Mouse (Mus musculus) embryo, embryonic 11.5 days (tissue): ENCODE measurements around the gene Zfp235.

Experiments used
- DNase-seq: peaks from one replicate; pipeline ENCODE4 v3.0.0-alpha.2; 2012; ENCODE audit warnings: low read depth, low spot score

Zfp235 gene

DNA sequence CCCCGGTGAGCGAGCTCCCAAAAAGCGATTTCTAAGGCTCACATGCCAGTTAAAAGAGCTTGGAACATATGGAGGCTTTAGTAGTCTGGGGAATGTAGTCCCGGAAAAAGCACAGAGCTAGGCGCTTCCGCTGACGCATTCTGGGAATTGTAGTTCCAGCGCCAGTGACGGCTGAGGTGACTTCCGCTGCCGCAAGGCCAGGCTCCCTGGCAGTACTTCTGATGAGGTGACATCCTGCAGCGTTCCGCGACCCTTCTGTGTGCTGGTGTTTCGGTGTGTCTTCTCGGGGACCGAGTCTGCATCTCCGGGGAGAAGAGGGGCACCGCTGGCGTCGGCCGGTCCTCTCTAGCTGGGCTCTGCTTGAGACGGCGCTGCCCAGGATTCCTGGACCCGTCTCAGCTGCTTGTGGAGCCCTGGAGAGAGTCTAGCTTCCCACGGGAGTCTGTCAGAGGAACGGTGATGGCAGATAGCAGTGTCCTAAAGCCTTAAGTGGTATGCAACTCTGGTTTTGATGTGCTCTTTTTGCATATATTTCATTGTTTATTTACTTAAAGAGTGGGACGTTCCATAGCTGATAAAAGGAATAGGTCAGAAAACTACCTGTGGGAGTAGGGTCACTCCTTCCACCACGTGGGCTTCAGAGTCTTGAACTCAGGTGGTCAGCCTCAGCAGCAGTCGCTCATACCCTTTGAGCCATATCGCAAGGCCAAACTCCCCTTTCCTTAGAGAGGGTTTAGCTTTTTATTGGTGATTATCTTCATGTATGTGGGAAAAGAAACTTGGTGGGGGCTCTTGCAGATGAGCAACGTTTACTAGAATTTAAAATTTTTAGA, at the start of gene Zfp235:
Gene Zfp235, plus strand, starts transcription at position 174 of the 833 bp plus-strand sequence.
- peak; percentile 73 for DNase-seq

DNA sequence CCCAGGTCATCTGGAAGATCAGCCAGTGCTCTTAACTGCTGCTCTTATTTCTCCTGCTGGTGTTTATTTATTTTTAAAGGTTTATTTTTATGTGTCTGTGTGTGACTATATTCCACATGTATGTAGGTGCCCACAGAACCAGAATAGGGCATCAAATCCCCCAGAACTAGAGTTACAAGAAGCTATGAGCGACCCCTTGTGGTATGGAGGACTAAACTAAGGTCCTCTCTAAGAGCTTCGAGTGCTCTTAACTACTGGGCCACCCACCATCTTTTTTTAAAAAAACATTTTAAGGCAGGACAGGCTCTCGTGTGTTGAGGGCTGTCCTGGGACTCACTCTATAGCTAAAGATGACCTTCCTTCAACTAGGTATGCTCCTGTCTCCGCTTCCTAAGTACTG, 47.1 kb upstream of the Zfp235 start:
- DNase-seq, result no peak

DNA sequence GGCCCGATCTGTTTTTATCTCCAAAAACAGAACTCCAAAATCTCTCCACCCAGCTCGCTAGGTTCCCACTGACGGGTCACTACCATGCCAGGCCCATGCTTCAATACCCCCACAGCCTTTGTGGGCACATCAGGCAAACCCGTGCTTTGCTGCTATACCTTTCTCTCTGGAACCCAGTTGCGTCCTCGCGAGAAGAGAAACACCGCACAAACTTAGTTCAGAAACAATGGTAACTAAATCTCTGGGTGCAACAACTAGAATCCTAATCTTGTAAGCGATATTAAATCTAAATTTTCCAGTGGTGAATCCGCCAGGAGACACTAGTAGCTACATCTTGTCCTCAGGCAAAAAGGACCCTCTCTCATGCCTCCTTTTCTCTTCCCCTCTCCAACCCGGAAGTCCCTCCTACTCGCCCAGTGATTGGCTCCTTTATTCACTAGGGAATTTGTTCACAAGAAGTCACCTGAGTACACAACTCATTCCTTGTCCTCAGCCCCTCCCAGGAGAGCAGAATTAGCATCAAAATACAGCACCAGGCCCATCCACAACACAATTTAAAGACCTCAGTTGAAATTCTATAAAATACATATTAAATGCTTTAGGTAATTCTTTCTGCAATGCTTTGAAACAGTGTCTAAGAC, 46.4 kb upstream of the Zfp235 start:
- DNase-seq, result no peak

DNA sequence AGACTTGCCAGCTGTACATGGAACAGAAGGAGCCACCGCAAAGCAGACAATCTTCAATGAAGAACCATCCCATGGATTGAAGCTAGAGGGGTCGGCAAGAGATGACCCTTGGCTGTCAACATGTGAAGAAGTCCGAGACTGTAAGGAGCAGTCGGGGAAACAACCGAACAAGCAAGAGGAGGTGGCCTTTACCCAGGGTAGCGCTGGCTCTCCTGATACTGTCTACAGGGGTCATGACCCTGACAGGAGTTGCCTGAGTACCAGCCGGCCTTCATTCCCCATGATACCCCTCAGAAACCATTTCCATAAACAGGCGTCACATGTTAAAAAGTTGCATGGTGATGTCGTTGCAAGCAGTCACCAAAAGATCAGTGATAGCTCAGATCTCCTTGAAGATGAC, 29.6 kb upstream of the Zfp235 start:
- no peak for DNase-seq

DNA sequence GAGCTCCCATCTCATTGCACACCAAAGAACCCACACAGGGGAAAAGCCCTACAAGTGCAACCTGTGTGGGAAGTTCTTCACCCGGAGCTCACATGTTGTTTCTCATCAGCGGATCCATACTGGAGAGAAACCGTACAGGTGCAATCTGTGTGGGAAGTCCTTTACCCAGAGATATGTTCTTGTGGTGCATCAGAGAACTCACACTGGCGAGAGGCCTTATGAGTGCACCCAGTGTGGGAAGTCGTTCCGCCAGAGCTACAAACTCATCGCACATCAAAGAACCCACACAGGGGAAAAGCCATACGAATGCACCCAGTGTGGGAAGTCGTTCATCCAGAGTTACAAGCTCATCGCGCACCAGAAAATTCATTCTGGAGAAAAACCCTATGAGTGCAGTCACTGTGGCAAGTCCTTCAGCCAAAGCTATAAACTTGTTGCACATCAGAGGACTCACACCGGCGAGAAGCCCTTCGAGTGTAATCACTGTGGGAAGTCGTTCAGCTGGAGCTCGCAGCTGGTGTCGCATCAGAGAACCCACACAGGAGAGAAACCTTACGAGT, 28.7 kb upstream of the Zfp235 start:
- DNase-seq, result no peak

DNA sequence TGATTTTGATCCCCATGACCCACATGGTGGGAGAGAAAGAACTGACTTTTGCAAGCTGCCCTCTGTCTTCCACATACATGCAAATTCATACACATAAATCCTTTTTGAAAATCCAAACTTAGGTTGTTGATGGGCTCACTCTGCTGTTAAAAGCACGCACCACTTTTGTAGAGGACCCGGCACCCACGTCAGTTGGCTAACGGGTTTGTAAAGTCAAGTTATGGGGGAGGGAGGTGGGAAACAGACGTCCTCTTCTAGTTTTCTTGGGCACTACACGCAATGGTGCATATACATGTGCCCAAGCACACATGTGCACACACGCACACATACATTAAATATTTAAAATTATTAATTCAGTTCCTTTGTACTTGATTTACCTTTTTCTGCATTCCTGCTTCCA, 23.1 kb upstream of the Zfp235 start:
- DNase-seq, result no peak

DNA sequence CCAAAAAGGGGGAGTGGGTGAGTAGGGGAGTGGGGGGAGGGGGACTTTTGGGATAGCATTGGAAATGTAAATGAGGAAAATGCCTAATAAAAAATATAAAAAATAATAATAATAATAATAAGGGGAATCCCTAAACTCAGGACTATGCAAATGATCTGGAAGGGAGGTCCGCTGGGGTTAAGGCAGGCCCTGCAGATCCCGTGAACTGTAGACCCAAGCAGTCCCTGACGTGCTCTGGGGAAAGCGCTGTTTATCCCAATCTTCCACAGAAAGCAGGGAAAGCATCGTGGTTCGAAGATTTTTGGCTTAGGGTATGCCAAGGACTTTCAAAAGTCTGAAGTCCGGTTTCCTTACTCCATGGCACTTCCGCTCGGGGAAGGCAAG, 22.2 kb upstream of the Zfp235 start:
- DNase-seq, result no peak

DNA sequence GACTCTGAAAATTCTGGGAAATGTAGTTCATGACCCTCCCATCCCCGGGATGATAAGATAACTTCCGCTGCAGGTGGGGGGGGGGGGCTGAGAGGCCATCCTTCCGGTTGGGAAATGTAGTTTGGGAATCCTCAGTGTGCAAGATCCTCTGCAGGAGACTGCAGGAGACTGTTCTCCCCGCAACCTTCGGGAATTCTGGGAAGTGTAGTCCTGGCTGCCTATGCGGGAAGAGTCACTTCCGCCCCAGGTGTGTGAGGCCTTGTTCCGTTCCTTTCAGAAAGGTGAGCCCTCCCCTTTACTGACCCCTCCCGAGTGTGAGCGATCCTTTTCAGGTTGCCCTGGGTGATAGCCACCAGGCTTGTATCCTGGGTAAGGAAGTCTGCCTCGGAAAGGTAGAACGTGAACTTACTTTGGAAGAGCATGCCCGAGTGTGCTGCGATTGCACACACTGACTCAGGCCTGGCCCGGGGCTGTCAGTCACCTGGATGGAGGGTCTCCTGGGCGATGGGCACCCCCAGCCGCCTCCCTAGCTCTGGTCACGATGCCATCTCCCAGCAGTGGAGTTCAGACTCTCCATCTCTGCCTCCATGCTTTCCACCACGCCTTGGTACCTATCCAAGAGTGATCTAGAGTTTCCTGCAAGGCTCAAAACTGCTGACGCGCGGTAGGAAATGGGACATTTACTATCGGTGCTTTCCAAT, 21.7 kb upstream of the Zfp235 start, which contains the start of gene Zfp112:
Gene Zfp112, plus strand, starts transcription at position 159 of the 701 bp plus-strand sequence.
- peak; percentile 78 for DNase-seq

DNA sequence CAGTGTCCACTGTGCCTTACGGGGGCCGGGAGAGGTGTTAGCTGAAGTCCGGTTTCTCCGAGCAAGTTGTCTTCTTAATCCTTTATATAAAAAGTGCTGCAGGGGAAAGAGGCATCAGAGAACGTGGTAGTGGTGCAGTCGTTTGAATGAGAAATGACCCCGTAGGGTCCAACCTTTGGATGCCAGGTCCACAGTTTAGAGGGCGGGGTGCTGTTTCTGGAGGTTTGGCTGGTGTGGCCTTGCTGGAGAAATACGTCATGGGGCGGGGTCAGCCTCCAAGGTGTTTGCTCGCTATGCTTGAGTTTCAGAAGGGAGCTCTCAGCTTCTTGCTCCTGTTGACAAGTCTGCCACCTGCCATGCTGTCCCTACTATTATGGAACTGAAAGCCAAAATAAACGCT, 21.0 kb upstream of the Zfp235 start:
- DNase-seq, result no peak

DNA sequence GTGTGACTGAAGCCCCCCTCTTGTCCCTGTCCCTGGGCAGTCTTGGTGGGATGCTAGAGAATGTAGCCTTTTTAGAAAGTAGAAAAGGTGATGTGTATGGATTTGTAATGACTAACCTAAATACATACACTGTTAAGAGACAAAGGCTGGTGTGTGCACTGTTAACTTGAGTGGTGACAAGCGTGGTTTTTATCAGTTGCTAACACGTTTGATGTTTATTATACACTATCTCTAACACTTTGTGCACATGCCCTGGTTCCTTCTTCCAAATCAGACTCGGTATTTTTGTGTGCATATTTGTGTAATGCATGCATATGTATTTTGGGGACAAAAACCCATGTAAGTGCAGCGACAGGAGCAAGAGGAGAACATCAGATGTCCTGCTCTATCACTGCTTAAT, 17.3 kb upstream of the Zfp235 start:
- DNase-seq, result no peak

DNA sequence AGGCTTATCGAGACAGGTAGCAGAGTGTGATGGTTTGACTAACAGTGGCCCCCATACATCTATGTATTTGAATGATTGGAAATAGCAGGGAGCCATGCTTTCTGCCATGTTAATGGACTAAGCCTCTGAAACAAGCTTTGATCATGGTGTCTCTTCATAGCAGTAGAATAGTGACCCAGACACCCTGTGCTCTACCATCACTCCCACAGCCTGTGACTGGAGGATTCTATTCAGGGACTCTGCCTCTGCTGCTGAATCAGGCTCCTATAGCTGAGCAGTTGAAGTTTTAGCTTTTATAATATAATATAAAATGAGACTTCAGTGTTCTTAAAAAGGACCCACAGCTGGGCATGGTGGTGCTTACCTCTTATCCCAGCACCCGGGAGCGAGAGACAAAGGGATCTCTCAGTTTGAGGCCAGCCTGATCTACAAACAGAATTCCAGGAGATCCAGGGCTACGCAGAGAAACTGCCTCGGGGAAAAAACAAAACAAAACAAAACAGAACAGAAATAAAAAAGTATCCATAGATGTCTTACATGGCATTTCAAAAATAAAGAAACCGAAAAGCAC, 459 bp upstream of the Zfp235 start:
- peak; percentile 0 for DNase-seq

DNA sequence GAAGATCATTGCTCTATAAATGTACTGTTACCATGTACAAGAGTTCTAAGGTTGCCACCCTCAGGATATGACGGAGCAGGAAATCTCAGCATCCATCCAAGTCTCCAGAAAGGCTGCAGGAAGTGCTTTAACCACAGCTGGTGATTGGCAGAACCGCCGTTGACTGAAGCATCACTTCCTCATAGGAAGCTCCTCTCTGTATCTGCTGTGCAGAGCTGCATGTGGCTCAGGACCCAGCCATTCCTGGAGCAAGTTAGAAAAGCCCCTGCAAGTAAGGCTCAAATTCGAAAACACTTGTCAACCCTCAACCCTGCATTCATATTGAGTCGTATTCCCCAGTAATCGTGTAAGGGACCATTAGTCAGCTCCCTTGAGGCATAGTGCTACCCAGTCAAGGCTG, 8.6 kb downstream of the Zfp235 start:
- DNase-seq, result no peak

DNA sequence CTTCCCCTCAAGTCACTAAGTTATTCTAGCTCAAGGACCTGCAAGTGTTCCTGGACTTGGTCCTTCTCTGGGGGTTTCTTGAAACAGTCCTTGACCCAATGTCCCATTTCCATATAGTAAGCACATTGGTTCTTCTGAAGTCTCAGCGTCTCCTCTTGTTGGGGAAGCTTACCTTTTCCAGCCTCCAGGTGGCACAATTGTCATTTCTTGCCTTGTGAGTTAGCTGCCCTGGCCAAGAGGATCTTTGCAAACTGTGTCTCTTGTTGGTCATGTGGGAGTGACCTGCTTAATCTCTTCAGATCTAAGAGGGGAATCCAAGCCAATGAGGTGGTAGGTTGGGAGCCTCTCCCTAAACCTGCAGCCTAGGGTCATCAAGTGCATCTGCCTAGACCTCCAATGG, 19.3 kb downstream of the Zfp235 start:
- DNase-seq, result no peak

DNA sequence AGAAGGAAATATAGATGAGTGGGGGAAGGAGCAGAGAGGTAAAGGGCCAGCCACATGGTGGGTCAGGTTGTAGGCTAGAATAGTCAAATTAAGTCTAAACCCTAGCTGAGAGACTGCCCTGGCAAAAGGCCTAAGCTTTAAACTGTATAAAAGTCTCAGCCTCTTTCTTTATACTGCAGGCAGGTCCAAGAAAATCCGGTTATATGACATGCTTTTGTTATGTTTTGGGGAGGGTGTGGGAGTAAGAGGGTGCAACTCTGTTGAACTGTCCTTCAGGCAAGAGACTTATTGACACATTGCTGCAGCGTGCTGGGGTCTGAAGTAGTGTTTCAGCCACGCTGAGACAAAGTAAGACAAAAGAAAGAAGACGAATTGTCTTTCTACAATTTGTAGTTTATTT, 38.2 kb downstream of the Zfp235 start:
- no peak for DNase-seq

DNA sequence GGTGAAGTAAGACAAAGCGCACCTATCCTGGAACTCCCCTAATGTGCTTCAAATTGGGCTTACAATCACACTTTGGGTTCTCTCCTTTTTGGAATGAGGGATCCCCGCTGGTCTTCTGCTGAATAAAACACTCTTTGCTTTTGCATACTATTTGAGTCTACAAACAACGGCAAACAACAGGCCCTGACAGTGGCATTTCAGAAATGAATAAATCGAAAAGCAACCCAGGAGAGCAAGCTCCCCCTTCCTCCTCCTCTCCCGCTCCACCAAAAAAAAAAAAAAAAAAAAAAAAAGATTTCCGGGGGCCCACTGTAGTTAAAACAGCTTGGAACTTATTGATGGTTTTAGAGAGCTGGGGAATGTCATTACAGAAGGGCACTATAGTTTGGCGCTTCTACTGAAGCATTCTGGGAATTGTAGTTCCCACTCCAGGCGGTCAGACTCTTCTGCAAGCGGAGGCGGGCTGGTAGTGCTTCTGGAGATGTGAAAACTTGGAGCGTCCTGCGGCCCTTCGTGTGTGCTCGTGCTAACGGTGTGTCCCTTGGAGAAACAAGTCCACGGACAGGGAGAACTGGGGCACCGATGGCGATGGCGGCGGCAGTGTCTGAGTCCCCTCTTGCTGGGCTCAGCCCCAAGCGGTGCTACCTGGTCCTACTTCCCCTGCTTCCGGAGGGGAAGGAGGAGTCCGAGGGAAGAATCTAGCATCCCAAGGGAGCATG, 40.8 kb downstream of the Zfp235 start, which contains the start of gene Zfp114:
Gene Zfp114, plus strand, starts transcription at position 443 of the 719 bp plus-strand sequence.
- DNase-seq, result peak; percentile 71

DNA sequence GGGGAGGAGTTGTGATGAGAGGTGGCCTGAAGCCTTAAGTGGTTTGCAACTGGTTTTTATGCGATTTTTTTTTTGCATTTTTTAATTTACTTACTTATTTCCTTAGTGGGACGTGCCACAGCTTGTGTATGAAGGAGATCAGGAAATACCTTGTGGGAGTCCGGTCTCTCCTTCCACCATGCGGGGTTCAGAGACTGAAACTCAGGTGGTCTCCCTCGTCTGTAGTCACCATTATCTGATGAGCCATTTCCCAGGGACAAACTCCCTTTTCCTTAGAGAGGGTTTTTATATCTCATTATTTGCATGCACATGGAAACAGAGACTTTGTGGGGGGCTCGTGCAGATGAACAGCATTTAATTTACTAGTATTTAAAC, 41.4 kb downstream of the Zfp235 start:
- no peak for DNase-seq

DNA sequence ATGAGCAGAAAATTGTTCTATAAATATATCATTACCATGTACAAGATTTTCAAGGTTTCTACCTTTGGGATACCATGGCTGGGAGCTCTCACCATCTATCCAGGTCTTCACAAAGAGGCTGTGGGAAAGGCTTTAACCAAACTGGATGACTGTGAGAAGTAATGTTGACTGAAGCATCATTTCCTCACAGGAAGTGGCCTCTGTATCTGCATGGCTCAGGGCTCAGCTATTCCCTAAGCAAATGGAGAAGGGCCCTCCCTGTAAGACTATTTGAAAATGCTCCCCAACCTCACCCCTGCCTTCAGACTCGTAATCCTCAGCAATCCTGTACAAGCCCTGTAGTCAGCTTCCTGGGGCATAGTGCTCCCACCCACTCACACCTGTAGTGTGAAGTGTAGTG, 53.6 kb downstream of the Zfp235 start:
- DNase-seq, result no peak

DNA sequence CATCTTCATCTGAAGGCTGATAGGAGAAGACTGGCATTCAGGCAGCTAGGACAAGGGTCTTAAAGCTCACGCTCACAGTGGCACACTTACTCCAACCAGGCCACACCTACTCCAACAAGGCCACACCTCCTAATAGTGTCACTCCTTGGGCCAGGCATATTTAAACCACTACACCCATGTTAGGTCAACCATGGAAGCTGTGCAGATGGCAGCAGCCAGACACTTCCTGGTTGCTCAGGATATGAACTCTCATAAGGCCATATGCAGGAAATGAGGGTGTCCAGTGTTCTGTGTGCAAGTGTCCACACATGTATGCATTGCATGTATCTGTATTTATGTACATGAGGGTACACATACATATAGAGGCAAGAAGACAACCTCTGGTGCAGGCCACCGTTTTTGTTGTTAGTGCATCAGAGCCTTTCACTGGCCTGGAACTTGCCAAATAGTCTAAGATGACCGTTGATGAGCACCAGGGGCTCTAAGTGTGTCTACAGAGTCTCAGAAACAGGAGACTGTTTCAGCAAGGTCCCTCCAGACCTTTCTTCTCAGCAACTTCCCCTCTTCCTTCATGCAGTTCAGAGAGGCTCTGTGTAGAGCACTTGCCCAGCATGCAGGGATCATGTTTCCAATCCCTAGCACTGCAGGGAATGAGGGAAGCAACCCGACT, 55.1 kb downstream of the Zfp235 start:
- no peak for DNase-seq

DNA sequence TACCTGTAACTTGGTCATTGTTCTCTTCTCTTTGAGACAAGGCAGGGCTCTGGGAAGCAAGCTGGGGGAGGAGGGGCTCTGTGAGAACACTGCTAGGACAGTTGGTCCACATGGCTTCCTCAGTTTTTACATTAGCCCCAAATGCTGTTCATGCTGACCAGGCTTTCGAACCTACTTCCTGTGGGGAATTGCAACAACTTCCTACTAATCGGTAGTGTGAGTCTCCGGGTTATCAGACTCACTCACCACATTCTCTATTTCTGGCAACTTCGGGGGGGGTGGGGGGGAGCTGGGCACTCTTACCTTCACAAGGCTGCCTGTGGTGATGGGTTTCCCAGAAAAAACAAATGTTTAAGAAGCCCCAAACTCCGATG, 55.6 kb downstream of the Zfp235 start:
- no peak for DNase-seq

DNA sequence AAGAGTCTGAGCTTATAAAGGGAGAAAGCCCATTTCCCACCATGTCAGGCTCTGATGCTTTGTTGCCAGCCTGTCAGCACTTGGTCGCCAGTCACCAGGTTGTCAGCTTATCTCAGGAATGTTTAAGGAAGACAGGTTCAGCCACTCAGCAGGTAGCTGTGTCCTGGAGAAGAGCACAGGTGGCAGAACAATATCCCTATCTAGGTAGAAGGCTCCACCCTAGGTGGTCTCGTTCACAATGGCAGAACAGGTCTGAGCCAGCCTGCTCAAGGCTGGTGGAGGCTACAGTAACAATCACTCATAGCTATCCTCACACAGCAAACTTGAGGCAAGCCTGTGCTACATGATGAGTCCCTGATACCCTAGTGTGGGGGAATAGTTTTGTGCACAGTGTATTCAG, 57.4 kb downstream of the Zfp235 start:
- DNase-seq, result no peak
